Mouse (Mus musculus) right cerebral cortex, postnatal 14 days (tissue): ENCODE measurements at regions not wholly inside any gene's neighbourhood (a gene's known extent, or its start where the extent isn't known, plus 50 kb on each side); places are given as distances from the start of the nearest gene placed in this dataset.

Experiments used
- DNase-seq: peaks from one replicate; pipeline ENCODE4 v3.0.0; 2022

DNA sequence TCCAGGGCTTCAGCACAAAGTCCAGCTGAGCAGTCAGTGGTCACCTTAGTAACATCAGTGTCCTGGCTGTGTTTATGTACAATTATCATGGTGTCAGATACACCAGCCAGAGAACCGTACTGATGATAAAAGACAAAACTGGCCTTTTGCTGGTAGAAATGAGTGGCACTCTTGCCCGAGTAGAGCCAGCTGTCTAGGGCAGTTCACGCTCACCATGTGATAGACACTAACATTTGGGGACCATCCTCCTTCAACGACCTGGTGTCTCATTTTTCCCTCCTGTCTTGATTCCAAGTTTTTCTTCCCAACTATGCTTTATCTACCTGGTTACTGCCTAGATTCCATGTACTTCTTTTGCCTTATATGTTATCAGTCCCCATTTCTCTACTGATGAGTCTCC lies 349.3 kb downstream of the Lpin1 start:
- DNase-seq = no peak

DNA sequence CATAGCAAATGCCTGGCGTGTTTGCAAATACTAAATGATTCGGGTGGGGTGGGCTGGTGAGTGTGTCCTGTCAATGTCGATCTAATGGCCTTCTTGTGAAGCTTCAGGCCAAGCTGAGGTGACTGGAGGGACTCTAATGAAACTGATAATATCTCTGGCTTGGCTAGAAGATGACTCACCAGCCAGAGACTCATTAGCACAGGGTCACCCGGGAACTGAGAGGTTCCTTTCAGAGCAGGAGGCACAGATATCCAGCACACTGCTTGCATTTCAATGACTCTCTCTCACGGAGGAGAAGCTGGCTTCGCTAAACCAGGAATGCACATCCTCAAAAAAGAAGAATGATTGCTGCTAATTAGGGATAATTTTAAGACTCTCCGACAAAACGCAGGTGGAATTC lies 349.8 kb downstream of the Lpin1 start:
- no peak for DNase-seq

GRCm38 (mm10) chr12:16260501-16260900 lies 350.3 kb downstream of the Lpin1 start:
- no peak for DNase-seq

DNA sequence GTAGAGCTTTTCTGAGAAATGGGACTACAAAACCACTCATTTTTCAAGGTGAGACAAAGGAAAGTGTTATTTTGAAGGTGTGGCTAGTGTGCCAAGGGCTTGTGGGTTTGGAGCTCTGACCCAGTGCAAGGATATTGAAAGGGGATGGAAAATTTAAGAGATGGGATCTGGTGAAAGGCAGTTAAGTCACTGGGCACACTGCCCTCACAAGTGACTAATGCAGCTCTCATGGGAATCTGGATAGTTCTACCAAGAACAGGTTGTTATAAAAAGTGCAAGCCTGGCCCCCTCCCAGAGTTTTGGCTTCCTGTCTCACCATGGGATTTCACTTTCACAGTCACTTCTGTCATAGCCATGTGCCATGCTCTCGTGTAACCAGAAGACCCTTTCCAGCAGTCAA lies 360.1 kb downstream of the Lpin1 start:
- no peak for DNase-seq

GRCm38 (mm10) chr12:16250096-16250495 lies 360.7 kb downstream of the Lpin1 start:
- DNase-seq = no peak

DNA sequence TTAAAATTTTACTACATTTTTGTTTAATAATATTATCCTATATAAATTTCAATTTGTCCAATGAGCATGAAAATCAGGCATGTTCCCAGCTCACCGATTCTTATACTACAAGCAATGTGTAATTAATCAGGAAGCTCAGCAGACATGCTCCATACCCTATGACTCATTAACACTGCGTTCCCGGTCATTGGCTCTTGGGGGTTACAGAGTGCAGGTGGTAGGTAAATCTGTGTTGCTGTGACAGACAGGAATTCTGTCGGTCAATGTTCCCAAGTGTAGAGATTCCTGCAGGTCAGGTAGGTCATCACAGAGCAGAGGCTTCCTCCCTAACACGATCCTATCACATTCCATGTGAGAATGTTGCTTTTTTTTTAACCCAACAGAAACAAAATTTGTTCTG lies 371.0 kb downstream of the Lpin1 start:
- DNase-seq = no peak

GRCm38 (mm10) chr12:16237498-16237897 lies 373.3 kb downstream of the Lpin1 start:
- DNase-seq = no peak

DNA sequence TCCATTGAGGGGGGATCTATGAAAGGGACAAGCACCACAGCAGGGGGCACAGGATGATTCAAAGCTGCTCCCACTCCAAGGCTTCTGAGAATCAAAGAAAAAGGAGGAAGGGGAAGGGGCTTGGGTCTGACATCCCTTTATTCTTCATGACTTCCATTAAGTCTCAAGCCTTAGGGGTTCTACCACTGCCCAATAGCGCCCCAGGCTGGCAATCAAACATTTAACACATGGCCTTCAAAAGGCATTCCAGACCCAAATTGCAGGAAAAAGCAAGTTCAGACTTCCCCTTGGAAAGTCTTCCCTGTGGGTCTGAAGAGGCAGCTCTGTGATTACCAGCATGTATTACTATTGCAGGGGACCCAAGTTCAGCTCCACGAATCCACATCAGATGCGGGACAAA lies 377.2 kb downstream of the Lpin1 start:
- no peak for DNase-seq

- no peak for DNase-seq
Measured at GRCm38 (mm10) chr12:16232828-16233227, 377.9 kb downstream of the Lpin1 start.

DNA sequence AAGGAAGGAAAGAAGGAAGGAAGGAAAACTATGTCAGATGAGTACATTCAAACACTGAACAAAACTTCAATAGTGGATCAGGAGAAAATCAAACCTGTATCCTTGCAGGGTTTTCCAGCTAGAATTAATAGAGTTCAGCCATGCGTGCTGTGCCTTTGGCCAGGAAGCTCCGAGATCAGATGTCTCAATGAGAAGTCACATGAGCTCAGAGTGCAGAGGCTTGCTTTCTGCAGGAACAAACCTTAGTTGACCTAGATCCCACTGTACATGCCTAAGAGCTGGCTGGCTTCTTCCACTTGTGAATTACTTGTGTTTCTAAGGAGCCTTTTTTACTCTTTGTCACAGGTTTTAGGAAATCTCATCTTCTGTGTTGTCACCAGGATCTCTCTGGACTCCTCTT lies 378.7 kb downstream of the Lpin1 start:
- DNase-seq = no peak

GRCm38 (mm10) chr12:16231093-16231492 lies 379.7 kb downstream of the Lpin1 start:
- DNase-seq = no peak

- no peak for DNase-seq
Measured at GRCm38 (mm10) chr12:16225428-16225827, 385.3 kb downstream of the Lpin1 start.

DNA sequence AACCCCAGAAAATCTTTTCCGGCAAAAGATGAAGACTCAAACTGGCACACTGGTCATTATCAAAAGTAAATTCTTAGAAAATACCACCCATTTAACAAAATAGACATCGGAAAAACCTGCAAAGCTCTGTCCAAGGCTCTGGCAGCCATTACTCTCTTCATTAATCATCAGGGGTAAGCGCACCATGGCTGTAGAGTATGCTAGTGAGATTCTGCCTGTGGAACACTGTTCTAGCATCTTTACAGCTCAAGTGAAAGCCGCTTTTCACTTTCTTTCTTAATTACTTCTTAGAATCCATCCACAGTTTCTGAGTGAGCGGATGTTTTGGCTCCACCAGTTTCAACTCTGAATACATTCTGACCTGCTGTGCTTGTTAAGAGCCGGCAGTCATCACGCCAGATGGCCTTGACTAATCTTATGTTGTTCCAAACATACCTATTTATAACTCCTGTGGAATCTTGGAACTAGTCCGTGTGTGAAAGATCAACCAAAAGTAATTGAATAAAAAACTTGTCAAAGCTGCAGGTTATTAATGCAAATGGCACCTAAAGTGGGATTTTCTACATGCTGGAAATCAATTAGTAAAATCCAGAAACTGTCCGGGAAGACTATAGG lies 387.8 kb downstream of the Lpin1 start:
- no peak for DNase-seq

GRCm38 (mm10) chr12:16222205-16222604 lies 388.6 kb downstream of the Lpin1 start:
- DNase-seq = no peak

- no peak for DNase-seq
Measured at GRCm38 (mm10) chr12:16221142-16221541, 389.6 kb downstream of the Lpin1 start.

DNA sequence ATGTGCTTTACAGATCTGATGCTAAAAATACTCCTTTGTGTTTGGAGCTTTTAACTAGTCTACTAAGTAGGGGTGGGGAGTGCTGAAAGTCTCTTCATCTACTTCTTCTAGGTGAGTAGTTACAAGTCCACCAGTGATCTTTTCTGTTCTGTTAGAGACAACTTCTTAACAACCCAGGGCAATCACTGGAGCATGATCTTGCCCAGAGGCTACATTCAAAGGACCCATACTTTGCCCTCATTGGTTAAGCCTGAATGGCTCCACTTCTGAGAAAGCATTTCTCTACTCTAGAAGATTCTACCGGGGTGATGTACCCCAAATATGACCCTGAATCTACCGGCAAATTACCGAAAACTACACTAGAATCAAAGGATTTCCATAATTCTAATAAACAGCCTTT lies 390.2 kb downstream of the Lpin1 start:
- DNase-seq = no peak

- no peak for DNase-seq
Measured at GRCm38 (mm10) chr12:16218906-16219305, 391.9 kb downstream of the Lpin1 start.

GRCm38 (mm10) chr12:16210553-16210952 lies 393.8 kb upstream of the Trib2 start:
- DNase-seq = no peak

- DNase-seq = no peak
Measured at GRCm38 (mm10) chr12:16210111-16210510, 393.4 kb upstream of the Trib2 start.

GRCm38 (mm10) chr12:16204941-16205340 lies 388.2 kb upstream of the Trib2 start:
- DNase-seq = no peak

DNA sequence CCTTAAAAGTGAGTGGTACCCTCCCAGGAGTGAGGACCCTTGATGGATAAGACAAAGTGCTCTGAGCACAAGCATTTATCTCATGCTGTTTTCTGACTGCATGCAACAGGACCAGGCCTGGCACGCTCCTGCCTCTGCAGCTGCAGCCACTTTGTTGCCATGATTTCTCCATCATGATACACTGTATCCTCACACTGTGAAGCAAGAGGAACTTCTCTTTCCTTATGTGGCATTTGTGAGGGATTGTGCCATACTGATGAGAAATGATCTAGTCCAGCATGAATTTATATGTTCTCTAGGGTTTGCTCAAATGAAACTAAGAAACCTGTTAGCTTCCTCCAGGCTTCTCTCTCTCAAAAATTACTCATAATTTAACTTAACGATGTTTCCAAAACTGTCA lies 380.2 kb upstream of the Trib2 start:
- no peak for DNase-seq

DNA sequence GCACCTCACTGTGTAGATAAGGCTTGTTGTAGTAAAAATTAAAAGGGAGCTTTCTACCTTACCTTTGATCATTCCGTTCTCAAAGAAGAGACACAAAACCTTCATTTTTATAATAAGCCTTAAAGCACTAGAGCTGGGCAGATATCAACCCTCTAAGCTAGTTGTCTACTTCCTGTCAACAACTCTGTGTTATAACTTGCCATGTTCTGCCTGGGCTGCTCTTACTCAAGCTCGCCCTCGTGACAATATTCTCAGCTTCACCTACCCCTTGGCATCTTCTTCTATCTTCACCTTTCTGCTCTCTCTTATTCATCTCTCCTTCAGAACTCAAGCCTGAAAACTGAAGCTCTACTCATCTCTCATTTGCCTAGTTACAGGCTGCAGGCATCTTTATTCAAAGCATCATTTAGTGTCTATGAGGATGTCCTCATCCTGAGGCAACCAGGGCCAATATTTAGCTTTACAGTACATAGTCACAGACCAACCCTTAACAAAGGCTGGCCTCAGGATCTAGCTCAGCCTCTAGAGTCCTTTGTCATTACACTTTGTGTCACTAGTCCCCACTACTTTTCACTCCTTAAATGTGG lies 375.2 kb upstream of the Trib2 start:
- no peak for DNase-seq

DNA sequence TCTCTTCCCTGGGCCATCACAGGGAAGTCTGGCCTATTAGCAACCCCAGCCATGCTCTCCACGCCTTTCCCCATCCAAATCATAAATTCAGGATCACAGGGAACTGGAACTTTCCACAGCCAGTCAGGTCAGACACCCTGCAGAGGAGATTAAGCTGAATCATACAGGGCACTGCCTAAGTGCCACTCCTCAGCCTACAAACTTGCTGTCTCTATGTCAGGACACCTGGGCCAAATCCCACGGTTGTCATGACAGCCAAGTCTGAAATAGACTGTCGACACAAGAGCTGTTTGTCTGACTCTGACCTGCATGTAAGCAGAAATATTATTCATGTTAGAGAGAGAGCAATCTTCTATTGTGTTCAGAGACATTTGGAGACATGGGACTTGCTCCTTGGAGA lies 374.0 kb upstream of the Trib2 start:
- no peak for DNase-seq

GRCm38 (mm10) chr12:16189441-16189840 lies 372.7 kb upstream of the Trib2 start:
- DNase-seq = no peak

DNA sequence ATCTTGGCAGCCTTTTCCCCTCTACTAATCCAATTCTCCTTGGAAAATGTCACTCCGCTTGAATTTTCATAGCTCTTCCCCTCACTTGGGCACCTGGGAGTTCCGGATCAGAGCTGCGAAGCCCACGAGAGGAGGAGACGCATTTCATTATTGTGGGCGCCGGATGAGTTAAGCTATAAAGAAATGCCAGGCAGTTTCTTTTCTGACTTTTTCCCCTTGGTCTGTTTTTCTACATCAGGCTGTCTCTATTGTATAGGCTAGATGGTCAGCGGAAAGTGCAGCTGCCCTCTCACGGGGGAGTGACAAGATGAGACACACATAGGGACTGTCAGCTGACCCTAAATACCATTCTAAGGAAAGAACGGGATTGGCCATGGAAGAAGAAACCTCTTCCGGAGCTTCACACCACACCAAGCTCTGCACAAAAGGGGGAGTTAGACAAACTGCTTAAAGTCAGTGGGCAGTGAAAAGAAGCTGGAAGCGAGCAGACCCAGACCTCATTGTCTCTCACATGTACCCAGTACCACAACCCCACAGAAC lies 369.3 kb upstream of the Trib2 start:
- no peak for DNase-seq
